Mouse (Mus musculus) lung, postnatal 0 days (tissue): ENCODE data around the gene Cfap43.

Source experiments
- CTCF ChIP-seq: IDR thresholded peaks from 2 replicates; pipeline ENCODE4 v1.5.1; 2016; ENCODE audit warnings: antibody characterized with exemption, mild to moderate bottlenecking
- EP300 ChIP-seq: IDR thresholded peaks from 2 replicates; pipeline ENCODE4 v1.6.1; 2016; ENCODE audit warnings: antibody characterized with exemption, mild to moderate bottlenecking, control low read depth

GRCm38 (mm10) chr19:47882151-47882881 is 36.8 kb downstream of the Cfap43 start:
- TF ChIP-seq EP300, result no peak
- TF ChIP-seq CTCF, result peak; percentile 100
